Mouse (Mus musculus) hindbrain, embryonic 16.5 days (tissue): ENCODE results near the gene Bcas2. TPM values are rescaled to one million over a fixed set of nuclear protein-coding genes. Genes with fewer than 3 reads are reported as not detected.
"Not testable (repeated sequence)": the region's sequence is repeated elsewhere in the genome, so short reads cannot be mapped to it uniquely, and the experiment has no call there.

Experiments
- ATAC-seq: fragments of 200-750 bp; cut with Nextera tagmentation; 2 replicates; pipeline ENCODE4 v1.8.0; 2017; ENCODE audit warnings: moderate TSS enrichment, moderate library complexity
- H3K27ac ChIP-seq: fragments of 300-500 bp; sonication (generic); 2 replicates; pipeline ENCODE4 v1.5.1; 2014; ENCODE audit warnings: low read depth, mild to moderate bottlenecking, control low read depth, low read length, moderate library complexity
- H3K27me3 ChIP-seq: fragments of 300-500 bp; sonication (generic); replicated peaks from 2 replicates; pipeline ENCODE4 v1.6.1; 2014; ENCODE audit warnings: low read length; ENCODE audit not compliant: control insufficient read depth, insufficient read depth
- H3K36me3 ChIP-seq: fragments of 300-500 bp; sonication (generic); 2 replicates; pipeline ENCODE4 v1.6.1; 2014; ENCODE audit warnings: mild to moderate bottlenecking, low read length, moderate library complexity, mixed read lengths; ENCODE audit not compliant: control insufficient read depth, insufficient read depth
- H3K4me1 ChIP-seq: fragments of 300-500 bp; sonication (generic); 2 replicates; pipeline ENCODE4 v1.6.1; 2014; ENCODE audit warnings: low read depth, low read length; ENCODE audit not compliant: control insufficient read depth, insufficient read depth
- H3K4me2 ChIP-seq: fragments of 300-500 bp; sonication (generic); 2 replicates; pipeline ENCODE4 v1.6.1; 2014; ENCODE audit warnings: mild to moderate bottlenecking, low read length, control low read depth, moderate library complexity
- H3K4me3 ChIP-seq: fragments of 300-500 bp; sonication (generic); 2 replicates; pipeline ENCODE4 v1.5.1; 2014; ENCODE audit warnings: mild to moderate bottlenecking, low read length, control low read depth, moderate library complexity
- H3K9ac ChIP-seq: fragments of 300-500 bp; sonication (generic); 2 replicates; pipeline ENCODE4 v1.6.1; 2014; ENCODE audit warnings: low read depth, mild to moderate bottlenecking, control low read depth, low read length, moderate library complexity
- H3K9me3 ChIP-seq: fragments of 300-500 bp; sonication (generic); 2 replicates; pipeline ENCODE4 v1.6.1; 2014; ENCODE audit warnings: mild to moderate bottlenecking, low read length, moderate library complexity; ENCODE audit not compliant: control insufficient read depth
- WGBS: fragments of 180-500 bp; shearing (Covaris S2); extraction: QIAGEN DNeasy Blood & Tissue Kit; methylation state at CpG from one replicate; pipeline ENCODE4 v1.1.7; 2014; 5-methylcytosine and 5-hydroxymethylcytosine counted together
- polyA plus RNA-seq: library from polyadenylated mRNA; unstranded; fragments of >200 nt; fragmentation: Nextera tagmentation; extraction: Ambion mirVana; gene quantifications from 2 replicates; pipeline ENCODE4 v1.2.1, GENCODE M21; 2015

Bcas2 gene
- polyA plus RNA-seq, 1 experiment from 2014 or later, result 203 TPM

GRCm38 (mm10) chr3:103207749-103208148, 36.3 kb downstream of the Bcas2 start:
- WGBS, result 29% methylated on average over 5 of the region's 5 CpGs
- Histone ChIP-seq H3K9me3 (no peaks in the 10 kb centered on the region), H3K4me3 (no peak overlapping the region), H3K27me3 (no peaks in the 10 kb centered on the region), H3K9ac (no peak overlapping the region), H3K4me2 (no peak overlapping the region), H3K36me3 (no peaks in the 10 kb centered on the region), H3K4me1 (no peaks in the 10 kb centered on the region), H3K27ac (no peak overlapping the region)
- ATAC-seq, result no peak

- WGBS, result 76% methylated on average over 2 of the region's 2 CpGs
- no peak overlapping the region for H3K4me2 ChIP-seq
- H3K27me3 ChIP-seq, result no peaks in the 10 kb centered on the region
- no peaks in the 10 kb centered on the region for H3K4me1 ChIP-seq
- H3K36me3 ChIP-seq, result no peaks in the 10 kb centered on the region
- no peaks in the 10 kb centered on the region for H3K9me3 ChIP-seq
- no peak for ATAC-seq
- no peak overlapping the region for H3K9ac ChIP-seq
- no peak overlapping the region for H3K4me3 ChIP-seq
- H3K27ac ChIP-seq, result no peak overlapping the region
Observed at GRCm38 (mm10) chr3:103208237-103208636, 36.8 kb downstream of the Bcas2 start.

GRCm38 (mm10) chr3:103211101-103211500, 39.6 kb downstream of the Bcas2 start:
- H3K4me1 ChIP-seq, result no peaks in the 10 kb centered on the region
- H3K36me3 ChIP-seq, result no peaks in the 10 kb centered on the region
- no peak overlapping the region for H3K9ac ChIP-seq
- H3K4me3 ChIP-seq, result no peak overlapping the region
- H3K9me3 ChIP-seq, result no peaks in the 10 kb centered on the region
- no peaks in the 10 kb centered on the region for H3K27me3 ChIP-seq
- no peak overlapping the region for H3K4me2 ChIP-seq
- 94% methylated on average over 2 of the region's 2 CpGs for WGBS
- no peak for ATAC-seq
- H3K27ac ChIP-seq, result no peak overlapping the region

GRCm38 (mm10) chr3:103212142-103212541, 40.7 kb downstream of the Bcas2 start:
- no peaks in the 10 kb centered on the region for H3K27me3 ChIP-seq

GRCm38 (mm10) chr3:103213537-103213936, 42.1 kb downstream of the Bcas2 start:
- Histone ChIP-seq H3K4me1 (no peaks in the 10 kb centered on the region), H3K27ac (no peak overlapping the region), H3K9ac (no peak overlapping the region), H3K4me3 (no peak overlapping the region), H3K36me3 (no peaks in the 10 kb centered on the region), H3K27me3 (no peaks in the 10 kb centered on the region), H3K9me3 (no peaks in the 10 kb centered on the region), H3K4me2 (no peak overlapping the region)
- WGBS, result 83% methylated on average over 5 of the region's 5 CpGs
- no peak for ATAC-seq

More at GRCm38 (mm10) chr3:103212142-103212541, 40.7 kb downstream of the Bcas2 start:
- 80% methylated on average over 1 of the region's 1 CpGs for WGBS
- H3K9me3 ChIP-seq, result no peaks in the 10 kb centered on the region
- H3K27ac ChIP-seq, result no peak overlapping the region
- H3K4me1 ChIP-seq, result no peaks in the 10 kb centered on the region
- no peak for ATAC-seq
- H3K36me3 ChIP-seq, result no peaks in the 10 kb centered on the region
- H3K4me2 ChIP-seq, result no peak overlapping the region
- H3K9ac ChIP-seq, result no peak overlapping the region
- no peak overlapping the region for H3K4me3 ChIP-seq

GRCm38 (mm10) chr3:103214593-103215285, 43.3 kb downstream of the Bcas2 start:
- 81% methylated on average over 8 of the region's 8 CpGs for WGBS
- no peaks in the 10 kb centered on the region for H3K36me3 ChIP-seq
- no peak overlapping the region for H3K27ac ChIP-seq
- no peaks in the 10 kb centered on the region for H3K9me3 ChIP-seq
- H3K4me3 ChIP-seq, result no peak overlapping the region
- no peaks in the 10 kb centered on the region for H3K27me3 ChIP-seq
- ATAC-seq, result no peak
- H3K9ac ChIP-seq, result no peak overlapping the region
- H3K4me1 ChIP-seq, result no peaks in the 10 kb centered on the region
- no peak overlapping the region for H3K4me2 ChIP-seq

GRCm38 (mm10) chr3:103215399-103215798, 43.9 kb downstream of the Bcas2 start:
- H3K27me3 ChIP-seq, H3K4me3 ChIP-seq, H3K36me3 ChIP-seq, H3K4me2 ChIP-seq, H3K9me3 ChIP-seq, H3K4me1 ChIP-seq, ATAC-seq, H3K27ac ChIP-seq, H3K9ac ChIP-seq: not testable (repeated sequence)
- 93% methylated on average over 8 of the region's 8 CpGs for WGBS

- no peaks in the 10 kb centered on the region for H3K27me3 ChIP-seq
- H3K9ac ChIP-seq, result no peak overlapping the region
- H3K27ac ChIP-seq, result no peak overlapping the region
- H3K4me2 ChIP-seq, result no peak overlapping the region
- H3K36me3 ChIP-seq, result no peaks in the 10 kb centered on the region
- ATAC-seq, result no peak
- H3K9me3 ChIP-seq, result no peaks in the 10 kb centered on the region
- no peaks in the 10 kb centered on the region for H3K4me1 ChIP-seq
- 66% methylated on average over 2 of the region's 2 CpGs for WGBS
- H3K4me3 ChIP-seq, result no peak overlapping the region
Observed at GRCm38 (mm10) chr3:103221435-103221834, 50.0 kb downstream of the Bcas2 start.

- ATAC-seq, result no peak
Observed at GRCm38 (mm10) chr3:103223752-103224151, 52.3 kb downstream of the Bcas2 start.

More at GRCm38 (mm10) chr3:103223752-103224151, 52.3 kb downstream of the Bcas2 start:
- no peaks in the 10 kb centered on the region for H3K27me3 ChIP-seq
- H3K9ac ChIP-seq, result no peak overlapping the region
- H3K4me3 ChIP-seq, result no peak overlapping the region
- no peaks in the 10 kb centered on the region for H3K36me3 ChIP-seq
- peaks cover 3% of the 10 kb centered on the region; the same call in 1 of the 2 replicates for H3K9me3 ChIP-seq
- WGBS, result 56% methylated on average over 4 of the region's 4 CpGs
- H3K4me1 ChIP-seq, result no peaks in the 10 kb centered on the region
- no peak overlapping the region for H3K4me2 ChIP-seq
- H3K27ac ChIP-seq, result no peak overlapping the region
